Mouse (Mus musculus): ENCODE results near the gene Rbfox1.

Gene Rbfox1

DNA sequence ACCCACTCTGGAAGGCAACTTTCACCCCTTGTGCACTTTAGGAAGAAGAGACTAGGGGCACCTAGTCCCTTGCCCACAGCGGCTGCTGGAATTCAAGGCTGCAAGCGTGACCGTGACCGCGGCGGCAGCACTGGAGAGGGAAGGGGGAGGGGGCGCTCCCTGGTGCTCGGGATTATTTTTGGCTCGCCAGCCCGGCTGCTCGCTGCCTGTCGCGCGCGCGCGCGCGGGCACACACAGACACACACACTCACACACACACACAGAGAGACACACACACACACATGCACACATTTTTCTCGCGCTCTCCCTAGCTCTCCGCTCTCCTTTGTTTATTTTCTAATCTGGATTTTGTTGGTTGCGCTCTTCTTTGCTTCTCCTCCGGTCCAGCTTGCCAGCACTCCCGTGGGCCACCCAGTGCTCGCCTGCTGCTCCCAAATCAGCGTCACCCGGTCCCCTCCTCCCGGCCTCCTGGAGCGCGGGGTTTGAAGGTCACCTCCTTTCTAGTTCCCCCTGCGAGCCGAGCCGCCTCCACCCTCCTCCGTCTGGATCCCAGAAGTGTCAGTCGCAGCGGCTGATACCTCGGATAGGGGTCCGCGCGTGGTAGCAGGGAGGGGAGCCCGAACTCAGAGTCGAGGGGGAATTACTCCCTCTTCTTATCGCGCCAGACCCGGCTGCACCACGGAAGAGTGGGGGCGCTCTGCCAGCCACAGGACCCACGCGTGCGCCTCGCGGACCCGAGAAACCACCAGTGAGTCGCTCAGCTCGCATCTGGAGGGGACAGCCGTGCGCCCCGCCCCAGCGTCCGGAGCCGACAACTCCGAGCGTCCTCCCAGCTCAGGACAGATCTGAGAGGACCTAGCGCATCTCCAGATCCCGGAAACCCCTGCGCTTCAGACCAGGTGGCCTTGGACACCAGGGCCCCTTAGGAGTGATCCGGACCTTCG, at the start of gene Rbfox1:
Rbfox1 (plus strand) TSS at position 610 of the 944 bp plus-strand sequence.
- DNase-seq (ENCODE audit: low read depth, low spot score): peak; percentile 28

DNA sequence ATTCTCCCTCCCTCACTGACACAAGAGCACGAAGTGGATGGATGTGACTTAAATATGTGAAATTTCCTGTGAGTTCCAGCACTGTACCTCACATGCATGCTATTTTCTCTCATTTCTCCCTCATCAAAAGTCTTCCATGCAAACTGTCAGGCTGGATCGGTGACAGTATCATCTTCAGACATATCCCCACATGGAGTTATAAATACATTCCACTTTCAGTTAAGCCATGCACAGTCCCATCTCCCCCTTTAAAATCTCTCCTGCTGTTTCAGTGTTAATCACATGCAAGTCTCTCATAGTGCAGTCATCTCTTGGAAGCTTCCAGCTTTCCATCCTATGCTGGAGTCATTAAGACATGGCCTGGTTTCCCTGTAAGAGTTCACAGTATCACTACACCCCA, 48.4 kb upstream of the Rbfox1 start:
- no peak for DNase-seq (ENCODE audit: low read depth, low spot score)

DNA sequence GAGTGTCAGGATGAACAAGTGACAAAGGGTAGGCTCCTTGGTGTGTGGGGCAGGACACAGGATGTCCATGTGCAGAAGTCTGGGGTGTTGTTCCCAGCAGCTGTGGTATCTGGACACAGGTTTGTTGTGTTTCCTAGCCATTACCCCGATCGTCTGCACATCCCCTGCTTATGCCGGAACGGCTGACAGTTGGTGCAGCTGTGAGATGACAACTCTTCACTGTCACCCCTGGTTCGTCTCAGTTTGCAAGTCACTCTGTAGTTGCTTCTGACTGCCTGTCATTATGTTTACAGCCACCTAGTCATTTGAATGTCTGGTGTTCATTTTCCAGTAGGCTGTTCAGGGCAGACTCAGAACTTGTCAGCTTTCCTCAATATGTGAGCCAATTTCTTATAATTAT, 44.0 kb upstream of the Rbfox1 start:
- DNase-seq (ENCODE audit: low read depth, low spot score): no peak

DNA sequence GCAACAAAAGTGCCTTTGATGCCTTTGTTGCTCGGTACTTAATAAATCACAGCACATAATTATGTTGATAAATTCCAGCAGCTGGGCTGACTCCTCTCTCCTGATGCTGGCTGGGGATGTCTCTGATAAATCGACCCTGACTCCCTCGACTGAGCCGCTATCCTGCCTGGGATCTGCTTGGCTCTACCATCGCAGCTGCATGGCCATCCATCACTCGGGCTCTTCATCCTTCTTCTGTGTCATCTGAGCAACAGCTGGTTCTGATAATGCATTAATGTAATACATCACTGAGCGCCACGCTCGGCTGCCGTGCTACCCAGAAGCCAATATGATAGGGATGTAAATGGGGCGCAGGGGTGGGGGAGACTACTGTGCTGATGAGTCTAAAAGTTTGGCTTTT, 39.5 kb upstream of the Rbfox1 start:
- no peak for DNase-seq (ENCODE audit: low read depth, low spot score)

DNA sequence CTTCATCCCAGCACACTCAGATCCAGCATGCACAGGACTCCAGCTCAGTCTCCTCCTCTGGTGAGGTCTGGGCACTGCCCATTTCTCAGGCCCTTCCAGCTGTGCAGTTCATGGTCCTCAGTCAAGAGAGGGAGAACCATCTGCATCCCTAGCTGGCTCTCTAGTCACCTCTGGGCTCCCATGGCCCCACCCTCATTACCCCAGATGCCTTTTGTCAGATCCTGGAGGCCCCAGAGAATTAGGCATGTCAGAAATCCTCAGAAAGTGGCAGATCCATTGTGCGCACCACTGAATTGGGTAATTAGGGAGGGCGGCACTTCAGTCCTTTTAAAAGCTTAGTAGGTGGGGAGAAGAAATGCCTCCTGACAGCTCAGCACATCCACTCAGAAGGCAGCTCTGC, 32.1 kb upstream of the Rbfox1 start:
- DNase-seq (ENCODE audit: low read depth, low spot score): no peak

DNA sequence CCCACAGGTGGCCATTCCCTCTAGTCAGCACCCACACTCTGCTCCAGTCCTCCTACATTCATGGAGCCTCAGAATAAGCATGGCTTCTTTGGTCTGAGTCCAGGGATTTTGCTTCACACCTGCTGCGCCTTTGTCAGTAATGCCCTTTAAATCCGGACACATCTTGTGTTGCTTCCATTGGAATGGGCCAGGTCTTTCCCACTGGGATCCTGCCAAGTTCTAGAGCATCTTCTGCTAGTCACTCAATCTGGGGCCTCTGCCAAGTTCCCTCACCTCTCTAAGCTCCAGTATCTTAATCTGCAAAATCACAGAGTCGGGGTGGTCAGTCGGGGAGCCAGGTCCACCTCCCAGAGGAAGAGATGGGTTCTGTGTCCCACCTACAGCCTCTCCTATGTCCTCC, 20.8 kb upstream of the Rbfox1 start:
- DNase-seq (ENCODE audit: low read depth, low spot score): no peak

DNA sequence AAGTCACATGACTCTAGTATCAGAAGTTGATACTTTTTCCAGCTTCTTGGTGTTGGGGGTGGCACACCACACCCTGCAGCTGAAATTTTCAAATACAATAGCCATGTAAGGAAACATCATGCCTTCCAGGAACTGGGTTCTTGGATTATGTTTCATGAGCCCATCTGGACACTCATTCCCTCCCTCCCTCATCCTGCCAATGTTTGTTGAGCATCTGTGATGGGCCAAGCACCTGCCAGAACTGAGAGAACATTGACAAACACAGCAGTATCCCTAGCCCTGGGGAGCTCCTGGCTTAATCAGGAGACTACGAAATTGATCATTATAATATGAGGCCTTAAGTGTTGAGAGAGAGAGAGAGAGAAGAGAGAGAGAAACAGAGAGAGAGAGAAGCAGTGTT, 18.2 kb upstream of the Rbfox1 start:
- no peak for DNase-seq (ENCODE audit: low read depth, low spot score)

DNA sequence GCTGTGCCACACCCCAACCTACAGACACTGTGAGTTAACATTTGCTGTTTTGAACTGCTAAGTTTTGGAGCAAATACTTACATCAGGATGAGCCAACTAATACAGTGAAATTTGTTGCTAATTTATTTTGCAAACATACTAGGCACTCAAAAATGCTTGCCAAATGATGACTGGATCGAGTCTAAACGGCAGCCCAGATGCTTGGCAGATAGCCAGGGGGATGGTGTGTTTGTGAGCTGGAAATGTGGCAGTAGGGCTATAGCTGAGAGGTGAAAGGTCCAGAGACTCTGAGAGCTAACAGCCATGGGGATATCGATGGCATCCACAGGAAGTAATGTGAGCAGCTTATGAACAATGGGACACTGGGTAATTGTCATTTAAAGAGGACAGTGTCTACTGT, 14.8 kb upstream of the Rbfox1 start:
- no peak for DNase-seq (ENCODE audit: low read depth, low spot score)

DNA sequence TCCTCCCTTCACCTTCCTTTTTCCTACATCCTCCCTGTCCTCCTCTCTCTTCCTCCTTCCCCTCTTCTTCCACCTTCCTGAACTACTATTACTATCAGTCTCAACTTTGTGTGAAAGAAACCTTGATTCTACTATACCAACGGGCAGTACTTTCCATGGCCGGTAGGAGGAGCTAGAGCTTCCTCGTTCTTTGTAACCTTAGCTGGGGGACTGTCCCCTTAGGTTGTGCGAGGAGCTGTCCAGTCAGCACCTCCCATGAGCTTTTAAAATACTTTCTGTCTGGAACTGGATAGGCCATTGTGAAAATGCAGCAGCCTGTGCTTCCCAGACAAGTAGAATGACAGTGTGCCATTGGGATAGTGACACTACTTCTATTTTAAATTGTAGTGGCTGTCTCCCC, 3.3 kb upstream of the Rbfox1 start:
- DNase-seq (ENCODE audit: low read depth, low spot score): peak; percentile 87

DNA sequence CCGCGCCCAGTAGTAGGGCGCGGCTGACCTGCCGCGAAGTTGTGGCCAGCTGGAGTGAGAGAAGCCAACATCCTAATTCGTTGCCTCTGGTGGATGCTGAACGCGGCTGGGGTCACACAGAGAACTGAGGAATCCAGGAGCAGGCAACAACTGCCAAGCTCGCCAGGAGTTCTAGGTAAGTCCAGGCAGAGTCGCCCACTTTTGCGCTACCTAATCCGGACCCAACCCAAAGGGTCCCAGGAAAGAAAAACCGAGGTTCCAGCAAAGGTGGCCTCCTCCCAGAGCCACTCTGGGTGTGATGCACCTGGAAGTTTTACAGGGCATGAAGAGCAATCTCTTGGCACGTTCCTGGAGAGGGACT, 515 bp downstream of the Rbfox1 start:
- no peak for DNase-seq (ENCODE audit: low read depth, low spot score)

DNA sequence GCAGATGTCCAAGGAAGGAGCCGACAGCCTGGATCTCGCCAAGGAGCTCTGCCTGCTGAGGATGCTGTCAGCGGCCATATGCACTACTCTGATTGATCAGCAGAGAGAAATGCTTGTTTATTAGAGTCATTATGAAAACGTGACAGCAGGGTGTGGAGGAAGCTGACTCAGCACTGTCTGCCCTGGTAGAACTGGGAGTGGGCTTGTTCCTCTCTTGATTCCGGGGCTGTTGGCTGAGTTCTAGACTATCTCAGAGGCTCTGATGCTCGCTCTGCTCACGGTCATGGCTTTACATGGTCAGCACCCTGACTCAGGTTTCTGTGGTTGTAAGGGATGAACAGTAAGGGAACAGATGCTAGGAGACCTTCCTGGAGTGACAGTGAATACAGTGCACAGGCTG, 10.4 kb downstream of the Rbfox1 start:
- DNase-seq (ENCODE audit: low read depth, low spot score): no peak

DNA sequence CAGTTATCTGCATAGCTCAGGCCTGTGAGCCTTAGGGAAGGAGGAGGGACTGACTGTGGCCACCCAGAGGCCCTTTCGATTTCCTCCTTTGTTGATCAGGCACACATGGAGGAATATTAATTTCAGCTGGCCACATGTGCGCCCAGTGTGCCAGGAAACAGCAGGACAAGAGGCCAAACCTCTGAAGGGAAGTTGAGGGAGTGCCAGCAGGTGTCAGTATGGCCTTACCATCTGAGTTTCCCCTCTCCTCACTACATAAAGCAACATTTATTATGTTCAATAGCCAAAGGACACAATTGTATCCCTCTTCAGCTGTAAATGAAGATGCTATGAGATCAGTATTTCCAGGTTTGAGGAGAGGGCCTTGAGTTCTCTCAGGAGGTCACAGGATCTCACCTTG, 13.2 kb downstream of the Rbfox1 start:
- no peak for DNase-seq (ENCODE audit: low read depth, low spot score)

DNA sequence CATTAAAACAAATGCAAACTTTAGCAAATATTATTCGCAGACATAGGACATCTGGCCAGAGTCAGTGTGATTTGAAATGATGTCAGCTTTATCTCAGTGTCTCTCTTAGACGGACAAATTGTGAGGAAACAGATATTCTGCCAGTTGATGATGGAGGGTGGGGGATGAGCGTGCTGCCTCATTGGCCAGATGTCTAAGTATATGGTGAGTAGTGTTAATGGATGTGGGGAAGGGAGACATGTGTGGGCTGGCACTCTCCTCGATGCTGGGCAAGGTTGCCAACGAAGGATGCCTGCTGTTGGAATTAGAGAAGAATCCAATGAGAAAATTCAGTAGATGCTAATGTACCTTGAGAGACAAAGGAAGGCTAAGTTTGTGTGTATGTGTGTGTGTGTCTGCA, 25.6 kb downstream of the Rbfox1 start:
- DNase-seq (ENCODE audit: low read depth, low spot score): no peak

DNA sequence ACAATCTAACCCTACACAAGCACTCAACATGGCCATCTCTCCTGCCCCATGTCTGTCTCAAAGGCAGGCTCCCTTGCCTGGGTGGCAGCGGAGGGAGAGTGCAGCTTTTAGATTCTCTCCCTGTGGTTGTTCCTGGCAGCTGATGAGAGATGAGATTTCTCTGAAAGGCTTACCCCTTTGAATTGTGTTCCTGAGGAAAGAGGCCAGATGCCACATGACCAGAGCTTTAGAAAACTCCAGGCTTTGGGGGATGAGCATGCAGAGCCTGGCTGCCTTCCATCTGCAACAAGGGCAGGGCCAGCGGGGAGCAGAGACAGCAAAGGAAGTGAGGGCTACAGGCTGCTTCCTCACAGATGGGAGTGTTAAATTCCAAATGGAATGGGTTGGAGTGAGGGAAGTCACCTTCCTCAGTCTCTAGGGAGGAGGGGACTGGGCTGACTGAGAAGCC, 26.7 kb downstream of the Rbfox1 start:
- DNase-seq (ENCODE audit: low read depth, low spot score): no peak

DNA sequence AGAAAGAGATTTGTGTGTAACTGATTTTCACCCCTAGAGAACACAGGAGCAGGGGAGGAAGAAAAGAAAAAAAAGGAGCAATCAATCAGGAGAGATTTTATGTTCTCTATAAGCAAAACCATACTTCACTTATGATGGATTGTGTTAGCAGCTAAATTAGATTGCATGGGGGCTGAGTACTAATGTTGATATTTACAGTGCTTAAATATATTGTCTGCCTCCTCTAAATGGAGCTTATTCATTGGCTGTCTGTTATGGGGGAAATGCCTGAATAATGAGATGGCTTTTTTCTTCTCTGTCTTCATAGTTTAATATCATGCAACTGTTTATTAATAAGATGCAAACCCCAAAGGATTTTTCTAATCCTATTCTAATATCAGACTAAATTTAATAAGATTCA, 32.8 kb downstream of the Rbfox1 start:
- DNase-seq (ENCODE audit: low read depth, low spot score): no peak

DNA sequence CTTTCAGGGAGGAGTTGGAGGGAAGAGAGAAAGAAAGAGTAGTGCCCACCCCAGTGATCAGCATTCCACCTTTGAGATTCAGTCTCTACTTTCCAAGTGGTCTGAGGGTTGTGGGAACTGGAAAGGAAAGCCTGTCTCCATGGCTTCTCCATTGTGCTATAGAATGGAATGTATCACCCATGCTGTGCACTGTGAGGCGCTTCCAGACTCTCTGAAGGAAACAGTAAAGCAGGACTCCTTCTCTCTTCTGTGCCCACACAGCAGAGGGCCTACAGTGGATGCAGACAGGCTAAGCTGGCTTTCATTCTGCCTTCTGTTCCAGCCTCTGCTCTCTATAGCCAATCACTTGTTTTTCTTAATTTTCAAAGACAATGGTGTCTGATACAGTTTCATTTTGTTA, 41.8 kb downstream of the Rbfox1 start:
- DNase-seq (ENCODE audit: low read depth, low spot score): peak; percentile 54

DNA sequence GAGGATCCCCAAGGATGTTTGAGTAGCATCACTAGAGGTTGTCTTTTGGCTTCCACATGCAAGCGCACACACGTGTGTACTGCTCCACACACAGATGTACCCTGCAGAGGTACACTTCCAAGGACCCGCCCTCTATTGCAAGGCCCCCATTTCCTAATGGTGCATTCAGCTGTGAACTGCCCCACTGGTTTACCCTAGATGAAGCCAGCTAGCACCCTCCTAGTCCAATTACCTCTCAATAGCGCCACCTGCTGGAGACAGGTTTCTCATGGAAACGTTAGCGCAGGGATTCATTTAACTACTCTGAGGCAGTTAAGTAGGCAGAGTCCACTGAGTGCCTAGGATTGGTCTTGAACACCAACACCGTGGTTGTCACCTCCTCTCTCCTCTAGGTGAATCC, 46.5 kb downstream of the Rbfox1 start:
- DNase-seq (ENCODE audit: low read depth, low spot score): peak; percentile 85

DNA sequence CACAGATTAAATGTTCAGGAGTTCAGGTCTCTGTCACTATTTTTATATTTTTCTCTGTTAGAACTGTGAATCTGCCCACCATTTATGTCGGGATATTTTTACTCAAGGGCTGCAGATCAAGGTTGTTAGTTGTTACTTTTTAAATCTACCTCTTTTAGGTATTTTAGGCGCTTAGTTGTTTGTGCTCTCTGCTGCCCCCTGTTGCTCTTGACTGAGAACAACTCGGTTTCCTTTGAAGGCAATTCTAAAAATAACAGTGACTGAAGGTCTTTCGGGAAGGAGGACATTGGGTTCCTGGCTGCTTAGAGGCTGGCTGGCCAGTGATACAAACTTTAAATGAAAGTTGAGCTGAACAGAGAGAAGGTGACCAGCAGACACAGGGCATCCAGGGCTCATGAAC, 54.9 kb downstream of the Rbfox1 start:
- DNase-seq (ENCODE audit: low read depth, low spot score): peak; percentile 42

DNA sequence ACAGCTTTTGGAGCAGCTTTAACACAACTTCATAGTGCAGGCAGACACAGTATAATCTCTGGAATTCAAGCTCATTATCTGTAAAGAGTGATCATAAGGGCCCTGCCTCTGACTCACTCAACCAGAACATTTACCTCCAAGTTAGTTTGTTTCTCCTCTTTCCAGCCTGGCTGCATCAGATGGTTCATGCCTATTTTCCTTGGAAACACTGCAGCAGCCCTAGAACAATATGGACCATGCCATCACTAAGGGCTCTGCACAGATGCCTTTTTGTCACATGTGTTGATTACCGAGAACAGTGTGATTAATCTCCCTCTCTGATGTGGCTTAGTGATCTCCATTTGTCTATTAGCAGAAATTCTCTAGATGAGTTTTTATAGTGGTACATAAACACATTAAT, 60.5 kb downstream of the Rbfox1 start:
- DNase-seq (ENCODE audit: low read depth, low spot score): no peak

DNA sequence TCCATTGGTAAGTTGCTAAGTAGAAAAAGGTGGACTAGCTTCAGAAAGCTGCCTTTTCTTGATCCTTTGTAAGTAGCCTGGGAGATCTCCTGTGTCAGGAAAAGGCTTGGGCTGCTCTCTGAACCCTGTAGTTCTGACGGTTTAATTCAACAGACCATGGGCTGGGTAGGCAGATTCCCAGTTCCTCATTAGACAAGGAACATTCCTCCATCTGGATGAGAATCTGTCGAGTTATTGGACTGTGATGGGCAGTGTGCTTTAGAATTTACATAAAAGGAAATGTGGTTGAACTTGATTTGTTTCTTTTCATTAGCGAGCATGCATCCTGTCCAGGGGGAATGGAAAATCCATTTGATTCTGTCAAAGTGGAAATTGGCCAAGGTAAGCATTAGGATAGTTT, 68.0 kb downstream of the Rbfox1 start:
- DNase-seq (ENCODE audit: low read depth, low spot score): no peak

DNA sequence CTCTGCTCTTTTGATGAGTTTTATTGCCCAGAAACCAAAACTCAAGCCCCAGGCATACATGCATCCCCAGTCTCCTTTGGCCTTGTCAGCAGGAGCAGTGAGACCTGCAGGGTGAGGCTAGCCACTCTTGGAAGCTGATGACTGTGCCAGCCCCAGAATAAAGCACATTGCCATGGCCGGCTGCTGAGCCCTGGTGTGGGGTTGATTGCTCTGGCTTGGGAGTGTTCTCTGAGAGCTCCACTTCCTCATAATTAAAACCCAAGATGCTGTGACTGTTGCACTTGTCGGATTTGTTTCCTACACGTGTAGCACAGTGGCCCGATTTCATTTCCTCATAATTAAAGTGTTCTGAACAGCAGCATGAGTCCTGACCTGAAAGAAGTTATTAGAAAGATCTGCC, 72.3 kb downstream of the Rbfox1 start:
- DNase-seq (ENCODE audit: low read depth, low spot score): no peak

DNA sequence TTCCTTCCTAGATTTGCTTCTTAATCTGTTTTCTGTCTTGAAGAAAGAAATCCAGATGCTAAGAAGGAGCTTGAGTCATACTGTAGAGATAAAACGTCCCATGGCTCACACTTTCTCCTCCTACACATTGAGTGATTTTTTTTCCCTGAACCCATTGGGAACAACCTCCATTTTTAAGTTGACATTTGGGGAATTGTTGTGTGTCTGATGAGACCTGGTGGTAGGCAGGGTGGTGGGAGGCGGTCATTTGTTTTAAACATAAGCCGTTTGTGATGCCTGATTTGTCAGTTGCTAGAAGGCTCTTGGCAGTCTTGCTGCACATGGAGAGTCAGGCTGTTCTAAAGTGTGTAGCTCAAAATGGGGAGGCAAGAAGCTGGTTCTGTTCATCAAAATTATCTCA, 76.6 kb downstream of the Rbfox1 start:
- DNase-seq (ENCODE audit: low read depth, low spot score): no peak

DNA sequence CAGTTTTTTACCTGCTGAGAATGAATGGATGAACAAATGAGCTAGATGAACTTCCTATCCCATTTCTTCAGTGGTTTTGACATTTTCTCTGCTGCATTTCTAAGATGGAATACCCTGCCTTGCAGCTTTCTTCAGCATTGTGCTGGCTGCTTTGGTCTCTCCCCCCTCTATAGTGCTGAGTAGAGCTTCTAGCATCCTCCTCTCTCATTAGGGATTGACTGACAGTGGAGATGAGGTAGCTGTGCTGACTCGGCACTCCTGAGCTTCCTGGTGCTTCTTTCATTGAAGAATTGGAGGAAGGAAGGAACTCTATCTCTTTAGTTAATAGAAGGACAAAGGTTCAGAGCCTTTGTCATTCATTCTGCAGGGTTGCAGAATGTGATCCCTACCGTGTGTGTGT, 89.0 kb downstream of the Rbfox1 start:
- no peak for DNase-seq (ENCODE audit: low read depth, low spot score)

Data from ZHBTc4 (cell line).